ENCODE assay signal across 8 mouse cellular contexts in genomic region chr9:114584183-114585016, GRCm38 (mm10). TPM values are rescaled to one million over a fixed set of nuclear protein-coding genes. Genes with fewer than 3 reads are reported as not detected.
DNase-seq lines count a peak whose midpoint lies in the region; ATAC-seq and TF ChIP-seq lines count a peak whose summit lies in the region.

No protein-coding gene starts in this region.

- no peaks in the 10 kb centered on the region for H3K9me3 ChIP-seq in ES-Bruce4 (replicated peaks; ENCODE audit: control insufficient read depth, insufficient read depth, low read length, poor library complexity, severe bottlenecking)
- no peaks in the 10 kb centered on the region for H3K9me3 ChIP-seq in forebrain, embryonic 13.5 days (replicated peaks)
- no peaks in the 10 kb centered on the region for H3K9me3 ChIP-seq in kidney, embryonic 16.5 days (ENCODE audit: low read length)

- TF ChIP-seq CTCF in ES-Bruce4 (IDR thresholded peaks at IDR 0.05; ENCODE audit: low read depth, low read length), result no peak

- H3K9ac ChIP-seq in ES-Bruce4 (ENCODE audit: low read depth, poor library complexity, severe bottlenecking), result peak overlapping the region; percentile 90
- H3K9ac ChIP-seq in forebrain, embryonic 13.5 days, result peak overlapping the region; percentile 50; the same call in 1 of the 2 replicates
- H3K9ac ChIP-seq in kidney, embryonic 16.5 days (replicated peaks; ENCODE audit: low read length), result peak overlapping the region; percentile 76

- peaks cover 18% of the 10 kb centered on the region for H3K36me3 ChIP-seq in ES-Bruce4 (ENCODE audit: control insufficient read depth, insufficient read depth, low read length, poor library complexity, severe bottlenecking)
- peaks cover 37% of the 10 kb centered on the region for H3K36me3 ChIP-seq in forebrain, embryonic 13.5 days (ENCODE audit: poor library complexity, severe bottlenecking)
- H3K36me3 ChIP-seq in kidney, embryonic 16.5 days (ENCODE audit: insufficient read depth, low read length), result peaks cover 22% of the 10 kb centered on the region

- peaks cover 6% of the 10 kb centered on the region for H3K4me1 ChIP-seq in ES-Bruce4 (ENCODE audit: control insufficient read depth, insufficient read depth, low read length)
- peaks cover 12% of the 10 kb centered on the region for H3K4me1 ChIP-seq in forebrain, embryonic 13.5 days
- peaks cover 8% of the 10 kb centered on the region; the same call in 1 of the 2 replicates for H3K4me1 ChIP-seq in kidney, embryonic 16.5 days (ENCODE audit: insufficient read depth, low read length)

- H3K27me3 ChIP-seq in ES-Bruce4 (ENCODE audit: control insufficient read depth, insufficient read depth, low read length, poor library complexity, severe bottlenecking), result no peaks in the 10 kb centered on the region
- no peaks in the 10 kb centered on the region for H3K27me3 ChIP-seq in forebrain, embryonic 13.5 days
- no peaks in the 10 kb centered on the region for H3K27me3 ChIP-seq in kidney, embryonic 16.5 days (ENCODE audit: insufficient read depth, low read length)

- TF ChIP-seq EP300 in ES-Bruce4 (IDR thresholded peaks at IDR 0.05; ENCODE audit: insufficient read depth, low read depth, low read length), result peak; percentile 98

- peak; percentile 76 for DNase-seq in 416B (ENCODE audit: low read depth)
- DNase-seq in lung, postnatal 25 days (ENCODE audit: low spot score), result peak; percentile 16
- DNase-seq in testis, postnatal 14 days (ENCODE audit: low spot score), result peak; percentile 31
- no peak for DNase-seq in thymus, postnatal 4 days
- no peak for DNase-seq in left cerebral cortex, postnatal 25 days (ENCODE audit: low spot score in 2 of 2)

- peak overlapping the region; percentile 97 for H3K4me3 ChIP-seq in ES-Bruce4 (ENCODE audit: low read depth, low read length)
- H3K4me3 ChIP-seq in forebrain, embryonic 13.5 days, result peak overlapping the region; percentile 25
- peak overlapping the region; percentile 54 for H3K4me3 ChIP-seq in kidney, embryonic 16.5 days (ENCODE audit: low read length)

- peak overlapping the region; percentile 100 for H3K27ac ChIP-seq in ES-Bruce4 (ENCODE audit: insufficient read depth, low read length)
- H3K27ac ChIP-seq in forebrain, embryonic 13.5 days, result peak overlapping the region; percentile 37; the same call in 1 of the 2 replicates
- peak overlapping the region; percentile 79 for H3K27ac ChIP-seq in kidney, embryonic 16.5 days (ENCODE audit: low read length)

- intact Hi-C loops in left cerebral cortex, postnatal 25 days (cut with DNase I), result loop anchor here (5.0 kb wide), 1 partner anchor 167 kb away; no protein-coding TSS in a partner anchor

- H3K4me2 ChIP-seq in forebrain, embryonic 13.5 days, result peak overlapping the region; percentile 65
- H3K4me2 ChIP-seq in kidney, embryonic 16.5 days (replicated peaks; ENCODE audit: low read depth, low read length), result peak overlapping the region; percentile 96

- WGBS in forebrain, embryonic 13.5 days, result 1% methylated on average over 31 of the region's 31 CpGs
- 8% methylated on average over 31 of the region's 31 CpGs for WGBS in kidney, embryonic 16.5 days

- TF ChIP-seq POLR2A in ES-Bruce4 (IDR thresholded peaks at IDR 0.05; ENCODE audit: insufficient read depth, low read length), result no peak

- peak; percentile 80 for ATAC-seq in forebrain, embryonic 13.5 days
- peak; percentile 70 for ATAC-seq in kidney, embryonic 16.5 days (ENCODE audit: low FRiP score, low TSS enrichment)

RNA-seq across cellular contexts. Expression of gene Trim71, which starts 20.2 kb away (rescaled TPM):
- 120 and 122 TPM in 2 replicates for polyA plus RNA-seq in ES-Bruce4 (2011; ENCODE audit: insufficient read depth, insufficient read length, low read depth, missing spikeins)
- polyA plus RNA-seq in forebrain, embryonic 13.5 days (2015; fragmentation: Nextera tagmentation; extraction: Ambion mirVana), result 0.13 and 0.14 TPM in 2 replicates
- polyA plus RNA-seq in kidney, embryonic 16.5 days (2015; fragmentation: Nextera tagmentation; extraction: Ambion mirVana), result 0.69 and 0.89 TPM in 2 replicates
- under 1 TPM; 0.69 TPM for total RNA-seq in left cerebral cortex, postnatal 25 days (2021)

RNA-seq across cellular contexts. Expression of gene Cnot10, which starts 55.6 kb away (rescaled TPM):
- polyA plus RNA-seq in ES-Bruce4 (2011; ENCODE audit: insufficient read depth, insufficient read length, low read depth, missing spikeins), result 57.6 and 61.0 TPM in 2 replicates
- polyA plus RNA-seq in forebrain, embryonic 13.5 days (2015; fragmentation: Nextera tagmentation; extraction: Ambion mirVana), result 56.8 and 66.4 TPM in 2 replicates
- 73.9 and 74.3 TPM in 2 replicates for polyA plus RNA-seq in kidney, embryonic 16.5 days (2015; fragmentation: Nextera tagmentation; extraction: Ambion mirVana)
- 10 to 100 TPM; 45.0 to 46.8 TPM for total RNA-seq in left cerebral cortex, postnatal 25 days (2021)

Comparison
In these comparisons a context has a peak if more than half of its experiments do, and no peak if none do; other contexts are left out.
1. DNase-seq: peak in 416B (single experiment), lung, postnatal 25 days (single experiment) and testis, postnatal 14 days (single experiment); none in thymus, postnatal 4 days (single experiment) and left cerebral cortex, postnatal 25 days (0 of 2).
2. H3K27ac ChIP-seq: peak in every context shown above with its lines; median percentile 100 in ES-Bruce4; 79 in kidney, embryonic 16.5 days; 37 in forebrain, embryonic 13.5 days.
3. H3K4me3 ChIP-seq: peak in every context shown above with its lines; median percentile 97 in ES-Bruce4; 54 in kidney, embryonic 16.5 days; 25 in forebrain, embryonic 13.5 days.
4. RNA of gene Trim71, which starts 20.2 kb away (polyA plus RNA-seq): 120 to 122 TPM in ES-Bruce4; 0.69 to 0.89 TPM in kidney, embryonic 16.5 days and 0.13 to 0.14 TPM in forebrain, embryonic 13.5 days; every median in the first group is over 10 times any median in the second.
5. Peak in every context shown above with its lines, with median percentiles within 50 percentile points of each other: H3K9ac ChIP-seq.